Mouse (Mus musculus) hindbrain, embryonic 10.5 days (tissue): ENCODE measurements around the gene Tmem127. TPM values are rescaled to one million over a fixed set of nuclear protein-coding genes. Genes with fewer than 3 reads are reported as not detected.
A peak's percentile ranks its signal among the peaks of the same experiment; 100 is the strongest.
"Not testable (repeated sequence)": the region's sequence is repeated elsewhere in the genome, so short reads cannot be mapped to it uniquely, and the experiment has no call there.

Experiments
- DNase-seq: peaks from one replicate; pipeline ENCODE4 v3.0.0-alpha.2; 2017; ENCODE audit warnings: low spot score
- H3K27ac ChIP-seq: fragments of 300-500 bp; sonication (generic); 2 replicates; pipeline ENCODE4 v1.5.1; 2016; ENCODE audit warnings: mild to moderate bottlenecking, moderate library complexity
- H3K27me3 ChIP-seq: fragments of 300-500 bp; sonication (generic); 2 replicates; pipeline ENCODE4 v1.6.1; 2016; ENCODE audit warnings: mild to moderate bottlenecking; ENCODE audit not compliant: poor library complexity, insufficient read depth, severe bottlenecking
- H3K36me3 ChIP-seq: fragments of 300-500 bp; sonication (generic); 2 replicates; pipeline ENCODE4 v1.6.1; 2016; ENCODE audit warnings: mild to moderate bottlenecking, moderate library complexity
- H3K4me1 ChIP-seq: fragments of 300-500 bp; sonication (generic); replicated peaks from 2 replicates; pipeline ENCODE4 v1.6.1; 2016; ENCODE audit warnings: mild to moderate bottlenecking
- H3K4me3 ChIP-seq: fragments of 300-500 bp; sonication (generic); 2 replicates; pipeline ENCODE4 v1.5.1; 2016; ENCODE audit warnings: mild to moderate bottlenecking, moderate library complexity
- H3K9me3 ChIP-seq: fragments of 300-500 bp; sonication (generic); 2 replicates; pipeline ENCODE4 v1.6.1; 2016; ENCODE audit warnings: mild to moderate bottlenecking, moderate library complexity
- WGBS: fragments of 180-500 bp; shearing (Covaris S2); methylation state at CpG from one replicate; pipeline ENCODE4 v1.1.7; 2016; 5-methylcytosine and 5-hydroxymethylcytosine counted together
- polyA plus RNA-seq: library from polyadenylated mRNA; unstranded; fragments of >200 nt; fragmentation: Nextera tagmentation; extraction: Ambion mirVana; gene quantifications from 2 replicates; pipeline ENCODE4 v1.2.1, GENCODE M21; 2016

Tmem127 gene
- polyA plus RNA-seq, result 26.5 and 27.3 TPM in 2 replicates

GRCm38 (mm10) chr2:127247592-127248333 lies at the start of gene Tmem127, which contains the start of gene Ciao1:
Gene Tmem127, plus strand, starts transcription at chr2:127247908.
Gene Ciao1, minus strand, starts transcription at chr2:127247816.
- Histone ChIP-seq H3K27me3 (no peaks in the 10 kb centered on the region), H3K4me3 (peak within 1 kb of the TSS; percentile 99), H3K9me3 (no peaks in the 10 kb centered on the region), H3K27ac (peak within 1 kb of the TSS; percentile 91), H3K4me1 (peaks cover 29% of the 10 kb centered on the region), H3K36me3 (peaks cover 52% of the 10 kb centered on the region)
- WGBS, result under 1% methylated on average over 53 of the region's 53 CpGs
- peak; percentile 99 for DNase-seq

- H3K4me3 ChIP-seq, result no peak overlapping the region
- H3K36me3 ChIP-seq, result peaks cover 44% of the 10 kb centered on the region
- H3K27ac ChIP-seq, result no peak overlapping the region
- peaks cover 15% of the 10 kb centered on the region for H3K4me1 ChIP-seq
- H3K27me3 ChIP-seq, result no peaks in the 10 kb centered on the region
- peaks cover 6% of the 10 kb centered on the region; the same call in 1 of the 2 replicates for H3K9me3 ChIP-seq
- DNase-seq, result peak; percentile 51
- 38% methylated on average over 3 of the region's 3 CpGs for WGBS
Measured at GRCm38 (mm10) chr2:127204932-127205331, 42.8 kb upstream of the Tmem127 start.

- WGBS, result 90% methylated on average over 4 of the region's 4 CpGs
- H3K27ac ChIP-seq, H3K27me3 ChIP-seq, H3K4me3 ChIP-seq, H3K9me3 ChIP-seq, DNase-seq: not testable (repeated sequence)
- H3K36me3 ChIP-seq, result peaks cover 44% of the 10 kb centered on the region
- H3K4me1 ChIP-seq, result peaks cover 15% of the 10 kb centered on the region
Measured at GRCm38 (mm10) chr2:127205936-127206335, 41.8 kb upstream of the Tmem127 start.

- Histone ChIP-seq H3K4me3 (peak overlapping the region; percentile 82; the same call in 1 of the 2 replicates), H3K36me3 (peaks cover 44% of the 10 kb centered on the region)
Measured at GRCm38 (mm10) chr2:127206916-127207315, 40.8 kb upstream of the Tmem127 start.

GRCm38 (mm10) chr2:127207547-127208451 lies 39.9 kb upstream of the Tmem127 start, which contains the start of the genes 1810024B03Rik and Snrnp200:
Gene 1810024B03Rik, minus strand, starts transcription at chr2:127208280.
Gene Snrnp200, plus strand, starts transcription at chr2:127208386.
- 14% methylated on average over 36 of the region's 36 CpGs for WGBS
- Histone ChIP-seq H3K27ac (peak within 1 kb of the TSS; percentile 91), H3K27me3 (no peaks in the 10 kb centered on the region), H3K36me3 (peaks cover 44% of the 10 kb centered on the region), H3K9me3 (no peaks in the 10 kb centered on the region), H3K4me1 (peaks cover 15% of the 10 kb centered on the region), H3K4me3 (peak within 1 kb of the TSS; percentile 82)
- peak; percentile 94 for DNase-seq

More at GRCm38 (mm10) chr2:127206916-127207315, 40.8 kb upstream of the Tmem127 start:
- Histone ChIP-seq H3K4me1 (peaks cover 15% of the 10 kb centered on the region), H3K27me3 (no peaks in the 10 kb centered on the region), H3K9me3 (no peaks in the 10 kb centered on the region), H3K27ac (no peak overlapping the region)
- no peak for DNase-seq
- WGBS, result 92% methylated on average over 2 of the region's 2 CpGs

- 0% methylated on average over 17 of the region's 17 CpGs for WGBS
- H3K27me3 ChIP-seq, result no peaks in the 10 kb centered on the region
- peaks cover 15% of the 10 kb centered on the region for H3K4me1 ChIP-seq
- H3K27ac ChIP-seq, result peak overlapping the region; percentile 91
- DNase-seq, result no peak
- peak overlapping the region; percentile 82 for H3K4me3 ChIP-seq
- peaks cover 44% of the 10 kb centered on the region for H3K36me3 ChIP-seq
- no peaks in the 10 kb centered on the region for H3K9me3 ChIP-seq
Measured at GRCm38 (mm10) chr2:127208452-127208769, 39.3 kb upstream of the Tmem127 start.

GRCm38 (mm10) chr2:127210701-127211100 lies 37.0 kb upstream of the Tmem127 start:
- WGBS, result 94% methylated on average over 11 of the region's 11 CpGs
- Histone ChIP-seq H3K9me3 (no peaks in the 10 kb centered on the region), H3K4me1 (peaks cover 15% of the 10 kb centered on the region), H3K27me3 (no peaks in the 10 kb centered on the region), H3K27ac (no peak overlapping the region), H3K36me3 (peaks cover 60% of the 10 kb centered on the region), H3K4me3 (no peak overlapping the region)
- no peak for DNase-seq

- Histone ChIP-seq H3K36me3 (peaks cover 100% of the 10 kb centered on the region), H3K4me3 (no peak overlapping the region), H3K9me3 (no peaks in the 10 kb centered on the region), H3K4me1 (no peaks in the 10 kb centered on the region), H3K27ac (no peak overlapping the region), H3K27me3 (no peaks in the 10 kb centered on the region)
- DNase-seq, result no peak
- 95% methylated on average over 5 of the region's 5 CpGs for WGBS
Measured at GRCm38 (mm10) chr2:127217746-127218145, 30.0 kb upstream of the Tmem127 start.

- Histone ChIP-seq H3K27me3 (no peaks in the 10 kb centered on the region), H3K9me3 (peaks cover 9% of the 10 kb centered on the region; the same call in 1 of the 2 replicates), H3K27ac (no peak overlapping the region), H3K4me3 (no peak overlapping the region), H3K36me3 (peaks cover 100% of the 10 kb centered on the region), H3K4me1 (no peaks in the 10 kb centered on the region)
- DNase-seq, result no peak
- 100% methylated on average over 3 of the region's 3 CpGs for WGBS
Measured at GRCm38 (mm10) chr2:127225261-127225660, 22.4 kb upstream of the Tmem127 start.

GRCm38 (mm10) chr2:127237897-127238610 lies 9.7 kb upstream of the Tmem127 start:
- 94% methylated on average over 11 of the region's 11 CpGs for WGBS
- no peaks in the 10 kb centered on the region for H3K27me3 ChIP-seq
- H3K27ac ChIP-seq, result no peak overlapping the region
- H3K36me3 ChIP-seq, result peaks cover 99% of the 10 kb centered on the region
- DNase-seq, result no peak
- no peak overlapping the region for H3K4me3 ChIP-seq
- no peaks in the 10 kb centered on the region for H3K9me3 ChIP-seq
- no peaks in the 10 kb centered on the region for H3K4me1 ChIP-seq

GRCm38 (mm10) chr2:127240065-127240464 lies 7.6 kb upstream of the Tmem127 start:
- H3K27ac ChIP-seq, result no peak overlapping the region
- H3K27me3 ChIP-seq, result no peaks in the 10 kb centered on the region
- 96% methylated on average over 2 of the region's 2 CpGs for WGBS
- no peak for DNase-seq
- H3K9me3 ChIP-seq, result no peaks in the 10 kb centered on the region
- no peak overlapping the region for H3K4me3 ChIP-seq
- no peaks in the 10 kb centered on the region for H3K4me1 ChIP-seq
- peaks cover 99% of the 10 kb centered on the region for H3K36me3 ChIP-seq

GRCm38 (mm10) chr2:127248334-127249004 lies 761 bp downstream of the Tmem127 start:
- peak overlapping the region; percentile 99 for H3K4me3 ChIP-seq
- H3K27ac ChIP-seq, result peak overlapping the region; percentile 91
- H3K27me3 ChIP-seq, result no peaks in the 10 kb centered on the region
- H3K36me3 ChIP-seq, result peaks cover 45% of the 10 kb centered on the region
- WGBS, result under 1% methylated on average over 39 of the region's 39 CpGs
- H3K9me3 ChIP-seq, result no peaks in the 10 kb centered on the region
- peak; percentile 50 for DNase-seq
- H3K4me1 ChIP-seq, result peaks cover 29% of the 10 kb centered on the region
